Mouse (Mus musculus) heart, embryonic 11.5 days (tissue): ENCODE results near the gene 4931414P19Rik. TPM values are rescaled to one million over a fixed set of nuclear protein-coding genes. Genes with fewer than 3 reads are reported as not detected.

Experiments
- ATAC-seq: fragments of 200-750 bp; cut with Nextera tagmentation; replicated peaks from 2 replicates; pipeline ENCODE4 v1.8.0; 2017; ENCODE audit warnings: moderate library complexity; ENCODE audit not compliant: insufficient number of reproducible peaks, low FRiP score, low TSS enrichment
- H3K27ac ChIP-seq: fragments of 300-500 bp; sonication (generic); 2 replicates; pipeline ENCODE4 v1.5.1; 2014; ENCODE audit warnings: mild to moderate bottlenecking, low read depth, low read length
- H3K27me3 ChIP-seq: fragments of 300-500 bp; sonication (generic); 2 replicates; pipeline ENCODE4 v1.6.1; 2014; ENCODE audit warnings: mild to moderate bottlenecking, low read length, mixed read lengths; ENCODE audit not compliant: control insufficient read depth, insufficient read depth
- H3K36me3 ChIP-seq: fragments of 300-500 bp; sonication (generic); 2 replicates; pipeline ENCODE4 v1.6.1; 2014; ENCODE audit warnings: mild to moderate bottlenecking, low read length, moderate library complexity, mixed read lengths; ENCODE audit not compliant: control insufficient read depth, insufficient read depth
- H3K4me1 ChIP-seq: fragments of 300-500 bp; sonication (generic); 2 replicates; pipeline ENCODE4 v1.6.1; 2014; ENCODE audit warnings: low read length; ENCODE audit not compliant: control insufficient read depth, insufficient read depth
- H3K4me2 ChIP-seq: fragments of 300-500 bp; sonication (generic); 2 replicates; pipeline ENCODE4 v1.6.1; 2014; ENCODE audit warnings: mild to moderate bottlenecking, moderate library complexity
- H3K4me3 ChIP-seq: fragments of 300-500 bp; sonication (generic); 2 replicates; pipeline ENCODE4 v1.5.1; 2014; ENCODE audit warnings: low read depth, low read length
- H3K9ac ChIP-seq: fragments of 300-500 bp; sonication (generic); 2 replicates; pipeline ENCODE4 v1.6.1; 2014; ENCODE audit warnings: mild to moderate bottlenecking, low read depth, low read length, moderate library complexity
- H3K9me3 ChIP-seq: fragments of 300-500 bp; sonication (generic); replicated peaks from 2 replicates; pipeline ENCODE4 v1.6.1; 2016; ENCODE audit warnings: low read length; ENCODE audit not compliant: control insufficient read depth
- WGBS: fragments of 180-500 bp; shearing (Covaris S2); extraction: QIAGEN DNeasy Blood & Tissue Kit; methylation state at CpG from one replicate; pipeline ENCODE4 v1.1.7; 2014; ENCODE audit not compliant: insufficient replicate concordance; 5-methylcytosine and 5-hydroxymethylcytosine counted together
- polyA plus RNA-seq: library from polyadenylated mRNA; unstranded; fragments of >200 nt; fragmentation: Nextera tagmentation; extraction: Ambion mirVana; gene quantifications from 2 replicates; pipeline ENCODE4 v1.2.1, GENCODE M21; 2014

The 4931414P19Rik gene
- 4.4 and 4.5 TPM in 2 replicates for polyA plus RNA-seq

- Histone ChIP-seq H3K27me3 (no peaks in the 10 kb centered on the region), H3K36me3 (no peaks in the 10 kb centered on the region), H3K9ac (peak within 1 kb of the TSS; percentile 77), H3K4me1 (peaks cover 2% of the 10 kb centered on the region; the same call in 1 of the 2 replicates), H3K27ac (peak within 1 kb of the TSS; percentile 70), H3K4me2 (peak within 1 kb of the TSS; percentile 70), H3K4me3 (peak within 1 kb of the TSS; percentile 48), H3K9me3 (no peaks in the 10 kb centered on the region)
- peak; percentile 44; the same call in 1 of the 2 replicates for ATAC-seq
- 0% methylated on average over 37 of the region's 39 CpGs for WGBS
These were observed at the start of gene 4931414P19Rik for GRCm38 (mm10) chr14:54605752-54606321. Gene 4931414P19Rik (minus strand): TSS chr14:54605993.

- peak overlapping the region; percentile 83 for H3K4me3 ChIP-seq
- peak overlapping the region; percentile 93 for H3K27ac ChIP-seq
- H3K36me3 ChIP-seq: peaks cover 29% of the 10 kb centered on the region
- H3K4me1 ChIP-seq: peaks cover 25% of the 10 kb centered on the region
- peak overlapping the region; percentile 87 for H3K9ac ChIP-seq
- H3K4me2 ChIP-seq: peak overlapping the region; percentile 80
- H3K27me3 ChIP-seq: no peaks in the 10 kb centered on the region
- WGBS: 2% methylated on average over 12 of the region's 12 CpGs
- ATAC-seq: peak; percentile 78
- no peaks in the 10 kb centered on the region for H3K9me3 ChIP-seq
These were observed 47.7 kb upstream of the 4931414P19Rik start for GRCm38 (mm10) chr14:54653496-54653895.

- ATAC-seq: no peak; the same call in 1 of the 2 replicates
- Histone ChIP-seq H3K4me1 (peaks cover 25% of the 10 kb centered on the region), H3K27me3 (no peaks in the 10 kb centered on the region), H3K36me3 (peaks cover 26% of the 10 kb centered on the region), H3K9me3 (no peaks in the 10 kb centered on the region), H3K4me2 (peak overlapping the region; percentile 80), H3K4me3 (peak overlapping the region; percentile 83), H3K9ac (peak overlapping the region; percentile 87), H3K27ac (peak overlapping the region; percentile 93)
- under 1% methylated on average over 7 of the region's 7 CpGs for WGBS
These were observed 47.0 kb upstream of the 4931414P19Rik start for GRCm38 (mm10) chr14:54652787-54653186.

- WGBS: 75% methylated on average over 4 of the region's 4 CpGs
- no peaks in the 10 kb centered on the region for H3K27me3 ChIP-seq
- no peak overlapping the region for H3K4me3 ChIP-seq
- no peak overlapping the region for H3K27ac ChIP-seq
- peaks cover 33% of the 10 kb centered on the region for H3K36me3 ChIP-seq
- no peak overlapping the region for H3K4me2 ChIP-seq
- peaks cover 25% of the 10 kb centered on the region for H3K4me1 ChIP-seq
- no peaks in the 10 kb centered on the region for H3K9me3 ChIP-seq
- ATAC-seq: no peak
- no peak overlapping the region for H3K9ac ChIP-seq
These were observed 45.8 kb upstream of the 4931414P19Rik start for GRCm38 (mm10) chr14:54651556-54651955.

- Histone ChIP-seq H3K27me3 (no peaks in the 10 kb centered on the region), H3K4me3 (no peak overlapping the region), H3K27ac (no peak overlapping the region), H3K4me2 (no peak overlapping the region), H3K9ac (no peak overlapping the region), H3K4me1 (peaks cover 25% of the 10 kb centered on the region), H3K9me3 (no peaks in the 10 kb centered on the region), H3K36me3 (peaks cover 38% of the 10 kb centered on the region)
- WGBS: 59% methylated on average over 23 of the region's 23 CpGs
- no peak; the same call in 1 of the 2 replicates for ATAC-seq
These were observed 45.0 kb upstream of the 4931414P19Rik start for GRCm38 (mm10) chr14:54650621-54651454.

GRCm38 (mm10) chr14:54647900-54648299, 42.1 kb upstream of the 4931414P19Rik start:
- no peak overlapping the region for H3K9ac ChIP-seq
- H3K9me3 ChIP-seq: no peaks in the 10 kb centered on the region
- no peak for ATAC-seq
- H3K4me2 ChIP-seq: no peak overlapping the region
- no peak overlapping the region for H3K27ac ChIP-seq
- H3K27me3 ChIP-seq: no peaks in the 10 kb centered on the region
- WGBS: 78% methylated on average over 4 of the region's 4 CpGs
- H3K36me3 ChIP-seq: peaks cover 64% of the 10 kb centered on the region
- no peak overlapping the region for H3K4me3 ChIP-seq
- peaks cover 16% of the 10 kb centered on the region for H3K4me1 ChIP-seq

GRCm38 (mm10) chr14:54646898-54647636, 41.3 kb upstream of the 4931414P19Rik start:
- Histone ChIP-seq H3K9me3 (no peaks in the 10 kb centered on the region), H3K4me3 (no peak overlapping the region), H3K36me3 (peaks cover 72% of the 10 kb centered on the region), H3K4me2 (no peak overlapping the region), H3K27ac (no peak overlapping the region), H3K4me1 (peaks cover 9% of the 10 kb centered on the region), H3K9ac (no peak overlapping the region), H3K27me3 (no peaks in the 10 kb centered on the region)
- WGBS: 95% methylated on average over 8 of the region's 8 CpGs
- no peak for ATAC-seq

- Histone ChIP-seq H3K4me1 (peaks cover 3% of the 10 kb centered on the region), H3K4me3 (no peak overlapping the region), H3K4me2 (no peak overlapping the region), H3K9me3 (no peaks in the 10 kb centered on the region), H3K27ac (no peak overlapping the region), H3K27me3 (no peaks in the 10 kb centered on the region), H3K36me3 (peaks cover 71% of the 10 kb centered on the region), H3K9ac (no peak overlapping the region)
- WGBS: 93% methylated on average over 17 of the region's 17 CpGs
- no peak for ATAC-seq
These were observed 40.7 kb upstream of the 4931414P19Rik start for GRCm38 (mm10) chr14:54646455-54646854.
